ENCODE assay signal across 9 mouse cellular contexts in genomic region chr19:23901177-23901576, GRCm38 (mm10).
DNase-seq lines count a peak whose midpoint lies in the region; ATAC-seq and TF ChIP-seq lines count a peak whose summit lies in the region.
"Had no signal": no experiment of that assay in that cellular context is flagged by ENCODE, and none has a peak within 500 bp of the region (broad histone marks: within the 10 kb centered on the region; RNA-seq: fewer than 3 reads in every experiment).

No protein-coding gene starts in this region.

- no peak overlapping the region for H3K9ac ChIP-seq in heart, postnatal 0 days (replicated peaks; ENCODE audit: low read depth, low read length)
- no peak overlapping the region for H3K9ac ChIP-seq in lung, postnatal 0 days (replicated peaks; ENCODE audit: low read depth)
- H3K9ac ChIP-seq: neural tube, embryonic 12.5 days had no signal

- H3K4me1 ChIP-seq in heart, postnatal 0 days (ENCODE audit: control insufficient read depth, insufficient read depth): no peaks in the 10 kb centered on the region
- 0 out of 2 replicates have a peak, but pooled peaks cover 7% of the 10 kb centered on the region for H3K4me1 ChIP-seq in heart, embryonic 10.5 days
- no peaks in the 10 kb centered on the region for H3K4me1 ChIP-seq in lung, postnatal 0 days (ENCODE audit: insufficient read depth, low read depth, low read length)

- no peaks in the 10 kb centered on the region for H3K36me3 ChIP-seq in heart, postnatal 0 days (replicated peaks; ENCODE audit: control insufficient read depth, insufficient read depth, low read length)
- no peaks in the 10 kb centered on the region for H3K36me3 ChIP-seq in heart, embryonic 10.5 days
- no peaks in the 10 kb centered on the region for H3K36me3 ChIP-seq in lung, postnatal 0 days (ENCODE audit: insufficient read depth, low read length)
- H3K36me3 ChIP-seq: neural tube, embryonic 12.5 days had no signal

- peak; percentile 59 for TF ChIP-seq CTCF in heart, postnatal 0 days (IDR thresholded peaks at IDR 0.05; ENCODE audit: low read depth)
- TF ChIP-seq CTCF in lung, postnatal 0 days (IDR thresholded peaks at IDR 0.05): peak; percentile 76

- no peak overlapping the region for H3K4me3 ChIP-seq in heart, postnatal 0 days (ENCODE audit: low read depth, low read length)
- H3K4me3 ChIP-seq in heart, embryonic 10.5 days: no peak overlapping the region
- no peak overlapping the region for H3K4me3 ChIP-seq in lung, postnatal 0 days (ENCODE audit: low read depth, low read length)
- H3K4me3 ChIP-seq: neural tube, embryonic 12.5 days had no signal

- H3K4me2 ChIP-seq in heart, postnatal 0 days (ENCODE audit: low read depth, low read length): no peak overlapping the region
- H3K4me2 ChIP-seq in lung, postnatal 0 days (replicated peaks; ENCODE audit: low read depth, low read length): no peak overlapping the region
- H3K4me2 ChIP-seq: neural tube, embryonic 12.5 days had no signal

- no peak overlapping the region for H3K27ac ChIP-seq in heart, postnatal 0 days (ENCODE audit: low read depth)
- no peak overlapping the region for H3K27ac ChIP-seq in heart, embryonic 10.5 days
- H3K27ac ChIP-seq in lung, postnatal 0 days (ENCODE audit: low read length): no peak overlapping the region
- H3K27ac ChIP-seq: neural tube, embryonic 12.5 days had no signal

- ATAC-seq in heart, postnatal 0 days (ENCODE audit: insufficient read depth, low read depth): peak; percentile 47; the same call in 1 of the 2 replicates
- 0 out of 2 replicates have a peak, but pooled peaks have one; percentile 38 for ATAC-seq in lung, postnatal 0 days

- DNase-seq in heart, postnatal 0 days (ENCODE audit: low spot score): no peak
- no peak for DNase-seq in heart, embryonic 10.5 days (ENCODE audit: low spot score)
- peak; percentile 28 for DNase-seq in urinary bladder, adult 2 months (ENCODE audit: low spot score)
- no peak for DNase-seq in urinary bladder, postnatal 10 days (ENCODE audit: low spot score)
- DNase-seq in gastrocnemius, adult 18-20 months (ENCODE audit: low spot score): peak; percentile 43
- DNase-seq in lung, postnatal 0 days (ENCODE audit: low spot score): peak; percentile 35
- no peak for DNase-seq in natural killer cell, adult 2 months (ENCODE audit: low spot score in 2 of 2)
- no peak for DNase-seq in spleen, postnatal 14 days (ENCODE audit: low spot score in 2 of 2)

- no peaks in the 10 kb centered on the region for H3K9me3 ChIP-seq in heart, postnatal 0 days (replicated peaks; ENCODE audit: control insufficient read depth, low read length)
- no peaks in the 10 kb centered on the region for H3K9me3 ChIP-seq in heart, embryonic 10.5 days
- H3K9me3 ChIP-seq in lung, postnatal 0 days (ENCODE audit: low read length): no peaks in the 10 kb centered on the region
- H3K9me3 ChIP-seq: neural tube, embryonic 12.5 days had no signal

- 61% methylated on average over 3 of the region's 3 CpGs for WGBS in heart, postnatal 0 days
- 57% methylated on average over 3 of the region's 3 CpGs for WGBS in heart, embryonic 10.5 days
- 73% methylated on average over 3 of the region's 3 CpGs for WGBS in lung, postnatal 0 days

- no peak for TF ChIP-seq EP300 in heart, postnatal 0 days (IDR thresholded peaks at IDR 0.05; ENCODE audit: low read depth)
- no peak for TF ChIP-seq EP300 in lung, postnatal 0 days (IDR thresholded peaks at IDR 0.05)

- no peaks in the 10 kb centered on the region for H3K27me3 ChIP-seq in heart, postnatal 0 days (ENCODE audit: control insufficient read depth, insufficient read depth, low read length)
- H3K27me3 ChIP-seq in heart, embryonic 10.5 days (ENCODE audit: insufficient read depth, poor library complexity, severe bottlenecking): peaks cover 26% of the 10 kb centered on the region
- no peaks in the 10 kb centered on the region for H3K27me3 ChIP-seq in lung, postnatal 0 days (replicated peaks; ENCODE audit: insufficient read depth, low read length)
- H3K27me3 ChIP-seq: neural tube, embryonic 12.5 days had no signal

Comparison
In these comparisons a context has a peak if more than half of its experiments do, and no peak if none do; other contexts are left out.
1. DNase-seq: peak in urinary bladder, adult 2 months (single experiment), gastrocnemius, adult 18-20 months (single experiment) and lung, postnatal 0 days (single experiment); none in heart, postnatal 0 days (single experiment), heart, embryonic 10.5 days (single experiment), urinary bladder, postnatal 10 days (single experiment), natural killer cell, adult 2 months (0 of 2) and spleen, postnatal 14 days (0 of 2).